Mouse (Mus musculus) liver, embryonic 15.5 days (tissue): ENCODE data around the gene Ranbp9. TPM values are rescaled to one million over a fixed set of nuclear protein-coding genes. Genes with fewer than 3 reads are reported as not detected.

Experiments used
- ATAC-seq: fragments of 200-750 bp; cut with Nextera tagmentation; 2 replicates; pipeline ENCODE4 v1.8.0; 2017; ENCODE audit warnings: moderate number of reproducible peaks, mild to moderate bottlenecking, moderate library complexity; ENCODE audit not compliant: insufficient read depth
- H3K27ac ChIP-seq: fragments of 300-500 bp; sonication (generic); replicated peaks from 2 replicates; pipeline ENCODE4 v1.5.1; 2015; ENCODE audit warnings: mild to moderate bottlenecking, inconsistent platforms
- H3K27me3 ChIP-seq: fragments of 300-500 bp; sonication (generic); 2 replicates; pipeline ENCODE4 v1.6.1; 2015; ENCODE audit warnings: mild to moderate bottlenecking, inconsistent platforms
- H3K36me3 ChIP-seq: fragments of 300-500 bp; sonication (generic); replicated peaks from 2 replicates; pipeline ENCODE4 v1.6.1; 2015; ENCODE audit warnings: moderate library complexity, mild to moderate bottlenecking, inconsistent platforms
- H3K4me1 ChIP-seq: fragments of 300-500 bp; sonication (generic); replicated peaks from 2 replicates; pipeline ENCODE4 v1.6.1; 2015; ENCODE audit warnings: inconsistent platforms
- H3K4me2 ChIP-seq: fragments of 300-500 bp; sonication (generic); 2 replicates; pipeline ENCODE4 v1.6.1; 2015; ENCODE audit warnings: moderate library complexity, mild to moderate bottlenecking, inconsistent platforms
- H3K4me3 ChIP-seq: fragments of 300-500 bp; sonication (generic); replicated peaks from 2 replicates; pipeline ENCODE4 v1.5.1; 2015; ENCODE audit warnings: mild to moderate bottlenecking, inconsistent platforms
- H3K9ac ChIP-seq: fragments of 300-500 bp; sonication (generic); 2 replicates; pipeline ENCODE4 v1.6.1; 2015; ENCODE audit warnings: moderate library complexity, mild to moderate bottlenecking, inconsistent platforms
- H3K9me3 ChIP-seq: fragments of 300-500 bp; sonication (generic); replicated peaks from 2 replicates; pipeline ENCODE4 v1.6.1; 2016; ENCODE audit warnings: inconsistent platforms
- WGBS: fragments of 180-500 bp; shearing (Covaris S2); methylation state at CpG from one replicate; pipeline ENCODE4 v1.1.7; 2015; ENCODE audit warnings: mixed read lengths; ENCODE audit not compliant: insufficient replicate concordance; 5-methylcytosine and 5-hydroxymethylcytosine counted together
- polyA plus RNA-seq: library from polyadenylated mRNA; unstranded; fragments of >200 nt; fragmentation: Nextera tagmentation; extraction: Ambion mirVana; gene quantifications from 2 replicates; pipeline ENCODE4 v1.2.1, GENCODE M21; 2015

The Ranbp9 gene
- polyA plus RNA-seq, 1 experiment from 2014 or later = 3.3 TPM

DNA sequence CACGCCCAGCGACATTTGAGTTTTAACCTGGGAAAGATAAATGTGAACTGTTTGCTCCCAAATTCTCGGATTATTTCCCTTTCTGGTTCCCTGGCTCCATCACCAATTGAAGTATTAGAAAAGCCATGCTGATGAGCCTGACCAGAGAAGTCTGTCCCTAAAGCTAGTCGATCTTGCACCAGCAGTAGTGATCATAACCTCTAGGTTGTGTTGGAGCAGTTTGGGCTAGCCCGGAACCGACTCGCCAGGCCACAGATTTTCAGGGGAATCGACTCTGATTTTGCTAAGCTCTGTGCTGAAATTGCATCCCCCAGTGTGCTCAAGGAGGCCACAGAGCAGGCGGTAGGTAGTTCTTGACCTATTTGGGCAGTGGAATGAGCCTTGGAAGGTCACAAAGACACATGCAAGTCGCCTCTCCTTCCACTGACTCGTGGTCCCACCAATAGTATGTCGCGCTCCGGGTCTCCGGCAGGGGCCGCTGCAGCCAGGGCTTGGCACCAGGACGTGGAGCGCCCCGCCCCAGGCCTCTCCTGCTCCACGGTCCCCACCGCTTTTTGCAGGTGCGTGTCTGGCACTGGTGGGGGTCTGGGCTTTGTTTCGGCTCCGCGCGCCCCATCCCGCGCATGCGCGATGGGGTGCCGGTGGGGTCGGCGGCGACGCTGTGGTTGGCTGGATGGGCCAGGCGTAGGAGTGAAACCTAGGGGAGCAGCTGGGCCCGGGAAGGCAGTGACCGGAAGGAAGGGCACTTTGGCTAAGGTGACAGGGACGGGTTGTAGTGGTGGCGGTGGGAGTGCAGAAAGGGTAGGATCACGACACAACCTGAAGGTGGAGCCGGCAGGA lies 115.9 kb downstream of the Ranbp9 start, which contains the start of gene Sirt5:
Gene Sirt5 (plus strand): TSS at position 512 of the 840 bp plus-strand sequence.
- 0 out of 2 replicates have a peak within 1 kb of the TSS, but pooled peaks have one; percentile 45 for H3K27ac ChIP-seq
- 12% methylated on average over 42 of the region's 42 CpGs for WGBS
- peaks cover 12% of the 10 kb centered on the region for H3K4me1 ChIP-seq

GRCm38 (mm10) chr13:43362353-43362752 lies 118.7 kb downstream of the Ranbp9 start:
- no peaks in the 10 kb centered on the region for H3K9me3 ChIP-seq
- no peaks in the 10 kb centered on the region for H3K27me3 ChIP-seq
- no peaks in the 10 kb centered on the region for H3K36me3 ChIP-seq
- ATAC-seq = no peak
- H3K4me3 ChIP-seq = no peak overlapping the region
- WGBS = 67% methylated on average over 9 of the region's 9 CpGs
- H3K4me2 ChIP-seq = no peak overlapping the region
- no peak overlapping the region for H3K9ac ChIP-seq
- peaks cover 12% of the 10 kb centered on the region for H3K4me1 ChIP-seq
- H3K27ac ChIP-seq = no peak overlapping the region

More for the DNA sequence above, 115.9 kb downstream of the Ranbp9 start, which contains the start of gene Sirt5:
- Histone ChIP-seq H3K27me3 (no peaks in the 10 kb centered on the region), H3K9ac (peak within 1 kb of the TSS; percentile 58), H3K9me3 (no peaks in the 10 kb centered on the region), H3K36me3 (no peaks in the 10 kb centered on the region), H3K4me2 (peak within 1 kb of the TSS; percentile 86), H3K4me3 (peak within 1 kb of the TSS; percentile 69)
- peak; percentile 84 for ATAC-seq

GRCm38 (mm10) chr13:43360534-43360933 lies 120.5 kb downstream of the Ranbp9 start:
- H3K4me2 ChIP-seq = no peak overlapping the region
- no peaks in the 10 kb centered on the region for H3K27me3 ChIP-seq
- H3K9ac ChIP-seq = no peak overlapping the region
- no peak overlapping the region for H3K27ac ChIP-seq
- no peak overlapping the region for H3K4me3 ChIP-seq
- H3K36me3 ChIP-seq = no peaks in the 10 kb centered on the region
- WGBS = 27% methylated on average over 6 of the region's 6 CpGs
- ATAC-seq = no peak
- H3K9me3 ChIP-seq = no peaks in the 10 kb centered on the region
- H3K4me1 ChIP-seq = peaks cover 7% of the 10 kb centered on the region

DNA sequence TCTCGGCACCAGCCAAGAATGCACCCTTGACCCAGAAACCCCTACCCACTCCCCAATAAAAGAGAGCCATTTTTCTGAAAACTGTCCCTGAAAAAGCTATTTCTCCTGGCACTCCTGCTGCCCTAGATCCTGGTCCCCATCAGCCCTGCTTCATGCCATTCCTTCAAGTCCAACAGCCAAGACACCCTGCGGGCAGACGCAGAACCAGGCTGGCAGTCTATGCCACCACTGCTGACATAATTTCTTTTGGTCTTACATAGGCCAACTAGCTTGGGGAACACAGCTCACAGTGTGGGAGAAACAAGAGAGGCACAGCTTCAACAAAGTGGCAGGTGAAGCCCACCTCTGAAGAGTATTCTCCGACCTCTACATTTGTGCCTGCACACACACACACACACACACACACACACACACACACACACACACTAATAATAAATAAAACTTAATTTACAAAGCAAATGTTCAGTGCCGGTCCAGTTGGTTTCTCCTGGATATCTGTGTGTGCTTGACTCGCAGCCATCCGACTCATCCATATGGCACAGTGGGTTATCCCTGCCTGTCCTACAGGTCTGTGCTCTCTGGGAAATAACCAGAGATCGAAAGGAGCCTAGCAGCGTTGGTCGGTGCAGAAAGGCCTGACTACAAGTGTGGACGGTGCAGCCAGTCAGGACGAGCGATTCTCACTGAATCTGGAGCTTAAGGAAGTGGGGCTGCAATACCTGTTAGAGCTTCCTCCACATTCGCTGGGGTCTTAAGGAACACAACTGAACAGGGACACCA lies 124.5 kb downstream of the Ranbp9 start:
- no peaks in the 10 kb centered on the region for H3K4me1 ChIP-seq
- H3K27me3 ChIP-seq = no peaks in the 10 kb centered on the region
- no peaks in the 10 kb centered on the region for H3K9me3 ChIP-seq
- H3K27ac ChIP-seq = no peak overlapping the region
- H3K4me2 ChIP-seq = no peak overlapping the region
- WGBS = 76% methylated on average over 14 of the region's 14 CpGs
- no peaks in the 10 kb centered on the region for H3K36me3 ChIP-seq
- H3K9ac ChIP-seq = no peak overlapping the region
- no peak overlapping the region for H3K4me3 ChIP-seq
- no peak for ATAC-seq

DNA sequence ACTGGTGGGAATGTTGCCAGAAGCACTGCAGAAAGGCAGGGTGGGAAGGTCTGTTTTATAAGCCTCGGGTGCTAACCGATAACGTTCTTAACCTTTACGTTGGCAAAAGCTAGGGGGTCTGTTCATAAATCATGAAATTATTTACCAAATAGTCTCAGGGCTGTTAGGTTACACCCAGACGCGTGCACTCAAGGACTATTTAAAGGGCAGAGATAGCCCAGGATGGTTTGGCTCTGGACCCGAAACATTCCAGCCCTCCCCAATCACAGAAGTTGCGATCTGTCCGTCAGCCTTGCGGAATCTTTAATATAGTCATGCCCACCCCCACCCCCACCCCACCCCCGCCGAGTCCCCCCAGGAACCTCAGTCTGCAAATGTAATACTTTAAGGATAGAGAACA lies 126.7 kb downstream of the Ranbp9 start:
- H3K27ac ChIP-seq = no peak overlapping the region
- no peaks in the 10 kb centered on the region for H3K27me3 ChIP-seq
- H3K9ac ChIP-seq = no peak overlapping the region

DNA sequence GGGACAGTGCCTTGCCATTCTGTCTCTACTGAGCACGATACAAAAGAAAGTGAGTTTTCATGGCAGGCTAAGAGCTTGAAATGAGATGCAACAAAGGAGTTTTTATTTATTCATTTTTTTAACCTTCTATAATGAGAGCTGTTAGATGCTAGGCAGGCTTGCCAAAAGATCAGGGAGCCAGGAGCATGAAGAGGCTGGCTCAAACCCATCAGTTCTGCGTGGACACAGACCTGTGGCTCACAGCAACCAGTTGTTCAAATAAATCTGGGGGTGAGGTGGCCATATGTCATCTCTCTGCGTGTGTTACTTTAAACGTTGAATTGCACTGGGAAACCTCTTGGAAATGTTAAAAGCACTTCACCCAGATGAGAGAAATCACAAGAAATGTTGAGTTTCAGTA lies 127.7 kb downstream of the Ranbp9 start:
- H3K9me3 ChIP-seq = no peaks in the 10 kb centered on the region
- H3K27me3 ChIP-seq = no peaks in the 10 kb centered on the region
- no peaks in the 10 kb centered on the region for H3K36me3 ChIP-seq
- no peaks in the 10 kb centered on the region for H3K4me1 ChIP-seq
- H3K9ac ChIP-seq = no peak overlapping the region
- no peak overlapping the region for H3K4me2 ChIP-seq
- no peak for ATAC-seq
- no peak overlapping the region for H3K27ac ChIP-seq
- H3K4me3 ChIP-seq = no peak overlapping the region
- WGBS = 58% methylated on average over 4 of the region's 4 CpGs

More for the DNA sequence above, 126.7 kb downstream of the Ranbp9 start:
- Histone ChIP-seq H3K9me3 (no peaks in the 10 kb centered on the region), H3K4me1 (no peaks in the 10 kb centered on the region), H3K4me3 (no peak overlapping the region), H3K36me3 (no peaks in the 10 kb centered on the region), H3K4me2 (no peak overlapping the region)
- 67% methylated on average over 12 of the region's 12 CpGs for WGBS
- ATAC-seq = no peak

Other genes with a start within 250 kb of the Ranbp9 start
- 0.24 and 0.64 TPM in 2 replicates for gene Gfod1, start 177.1 kb downstream of the Ranbp9 start, polyA plus RNA-seq
- gene Sirt5, start 115.8 kb downstream of the Ranbp9 start, polyA plus RNA-seq = 5.3 and 5.4 TPM in 2 replicates
- gene Nol7, start 82.9 kb downstream of the Ranbp9 start, polyA plus RNA-seq = 78.1 and 94.2 TPM in 2 replicates
- gene Mcur1, start 78.9 kb upstream of the Ranbp9 start, polyA plus RNA-seq = 5.7 and 5.9 TPM in 2 replicates
- gene Rnf182, start 134.4 kb upstream of the Ranbp9 start, polyA plus RNA-seq = 0.07 TPM in 1 of 2 replicates, not detected in the other